Mouse (Mus musculus) testis, adult 2 months (tissue): ENCODE data around the gene Plekhs1.

Experiments used
- CTCF ChIP-seq: fragments of 200-500 bp; IDR thresholded peaks from 2 replicates; pipeline ENCODE4 v1.5.1; 2012; ENCODE audit warnings: low read depth, mild to moderate bottlenecking, inconsistent platforms, low read length, moderate library complexity; ENCODE audit not compliant: control insufficient read depth, insufficient read depth, insufficient replicate concordance
- POLR2A ChIP-seq: fragments of 200-500 bp; IDR thresholded peaks from 2 replicates; pipeline ENCODE4 v1.6.1; 2012; ENCODE audit warnings: low read depth, mild to moderate bottlenecking, inconsistent platforms, low read length, moderate library complexity; ENCODE audit not compliant: control insufficient read depth

DNA sequence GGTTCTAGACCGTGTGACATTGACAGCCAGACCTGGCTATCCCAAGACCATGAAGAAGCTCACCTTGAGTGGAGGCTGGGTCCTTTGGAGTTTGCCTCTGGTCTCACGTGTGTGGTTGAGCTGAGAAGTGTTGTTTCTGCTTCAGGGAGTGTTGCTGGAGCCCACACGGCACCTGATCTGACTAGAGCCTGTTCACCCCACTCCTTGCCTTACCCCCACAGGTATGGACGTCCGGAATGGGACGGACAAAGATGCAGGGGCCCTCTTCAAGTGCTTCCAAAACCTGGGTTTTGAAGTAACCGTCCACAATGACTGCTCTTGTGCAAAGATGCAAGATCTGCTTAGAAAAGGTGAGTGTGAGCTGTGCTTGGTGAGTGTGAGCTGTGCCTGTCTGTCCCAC lies 27.9 kb upstream of the Plekhs1 start:
- TF ChIP-seq POLR2A (no peak), CTCF (no peak)
